Mouse (Mus musculus) G1E (cell line): ENCODE data around the gene Tspan31.

Experiments
- CTCF ChIP-seq: IDR thresholded peaks from 2 replicates; pipeline ENCODE4 v1.5.1; 2012; ENCODE audit warnings: low read depth, low read length, inconsistent platforms, mixed read lengths
- GATA1 ChIP-seq: IDR thresholded peaks from 2 replicates; pipeline ENCODE4 v1.6.1; 2012; ENCODE audit warnings: borderline replicate concordance, low read length, inconsistent platforms, mixed read lengths
- GATA2 ChIP-seq: IDR thresholded peaks from 2 replicates; pipeline ENCODE4 v1.6.1; 2012; ENCODE audit warnings: low read depth, low read length, inconsistent platforms, borderline replicate concordance
- POLR2AphosphoS5 ChIP-seq: IDR thresholded peaks from 2 replicates; pipeline ENCODE4 v1.6.1; 2012; ENCODE audit warnings: low read depth, low read length, inconsistent platforms; ENCODE audit not compliant: insufficient replicate concordance
- TAL1 ChIP-seq: conservative IDR thresholded peaks from 2 replicates; pipeline ENCODE4 v1.6.1; 2012; ENCODE audit warnings: low read depth, low read length, inconsistent platforms, mixed read lengths

- TF ChIP-seq CTCF (no peak), TAL1 (no peak), GATA1 (no peak), POLR2AphosphoS5 (no peak), GATA2 (no peak)
These were observed 7.6 kb downstream of the Tspan31 start for GRCm38 (mm10) chr10:127062503-127062902.
